Mouse (Mus musculus) thymus, postnatal 4 days (tissue): ENCODE results near the gene Supt3.
A peak's percentile ranks its signal among the peaks of the same experiment; 100 is the strongest.

Source experiments
- DNase-seq: peaks from one replicate; pipeline ENCODE4 v3.0.0; 2021

Gene Supt3

GRCm38 (mm10) chr17:45143043-45143442 is 366.1 kb downstream of the Supt3 start:
- no peak for DNase-seq

- DNase-seq: no peak
These were observed 367.7 kb downstream of the Supt3 start for GRCm38 (mm10) chr17:45144656-45145055.

- DNase-seq: no peak
These were observed 374.5 kb downstream of the Supt3 start for GRCm38 (mm10) chr17:45151312-45151929.

- no peak for DNase-seq
These were observed 376.8 kb downstream of the Supt3 start for GRCm38 (mm10) chr17:45153721-45154120.

GRCm38 (mm10) chr17:45158171-45158691 is 381.3 kb downstream of the Supt3 start:
- no peak for DNase-seq

- peak; percentile 44 for DNase-seq
These were observed 383.7 kb downstream of the Supt3 start for GRCm38 (mm10) chr17:45160651-45161050.

- no peak for DNase-seq
These were observed 388.8 kb downstream of the Supt3 start for GRCm38 (mm10) chr17:45165741-45166140.
